Mouse (Mus musculus) heart, embryonic 12.5 days (tissue): ENCODE data around the gene H2al1c. TPM values are rescaled to one million over a fixed set of nuclear protein-coding genes. Genes with fewer than 3 reads are reported as not detected.
"Not testable (repeated sequence)": the region's sequence is repeated elsewhere in the genome, so short reads cannot be mapped to it uniquely, and the experiment has no call there.

Source experiments
- ATAC-seq: fragments of 200-750 bp; cut with Nextera tagmentation; 2 replicates; pipeline ENCODE4 v1.8.0; 2017; ENCODE audit warnings: moderate TSS enrichment, moderate library complexity; ENCODE audit not compliant: insufficient number of reproducible peaks, low FRiP score
- H3K27ac ChIP-seq: fragments of 300-500 bp; sonication (generic); 2 replicates; pipeline ENCODE4 v1.5.1; 2016; ENCODE audit warnings: mild to moderate bottlenecking, moderate library complexity; ENCODE audit not compliant: poor library complexity, severe bottlenecking
- H3K27me3 ChIP-seq: fragments of 300-500 bp; sonication (generic); replicated peaks from 2 replicates; pipeline ENCODE4 v1.6.1; 2016; ENCODE audit warnings: mild to moderate bottlenecking, moderate library complexity
- H3K36me3 ChIP-seq: fragments of 300-500 bp; sonication (generic); 2 replicates; pipeline ENCODE4 v1.6.1; 2016; ENCODE audit warnings: mild to moderate bottlenecking, moderate library complexity
- H3K4me1 ChIP-seq: fragments of 300-500 bp; sonication (generic); replicated peaks from 2 replicates; pipeline ENCODE4 v1.6.1; 2016; ENCODE audit warnings: mild to moderate bottlenecking
- H3K4me2 ChIP-seq: fragments of 300-500 bp; sonication (generic); 2 replicates; pipeline ENCODE4 v1.6.1; 2016; ENCODE audit warnings: mild to moderate bottlenecking, moderate library complexity
- H3K4me3 ChIP-seq: fragments of 300-500 bp; sonication (generic); 2 replicates; pipeline ENCODE4 v1.5.1; 2016; ENCODE audit warnings: mild to moderate bottlenecking
- H3K9ac ChIP-seq: fragments of 300-500 bp; sonication (generic); 2 replicates; pipeline ENCODE4 v1.6.1; 2016; ENCODE audit warnings: mild to moderate bottlenecking, moderate library complexity
- H3K9me3 ChIP-seq: fragments of 300-500 bp; sonication (generic); replicated peaks from 2 replicates; pipeline ENCODE4 v1.6.1; 2016; ENCODE audit warnings: mild to moderate bottlenecking, moderate library complexity
- WGBS: fragments of 180-500 bp; shearing (Covaris S2); methylation state at CpG from one replicate; pipeline ENCODE4 v1.1.7; 2016; 5-methylcytosine and 5-hydroxymethylcytosine counted together
- polyA plus RNA-seq: library from polyadenylated mRNA; unstranded; fragments of >200 nt; fragmentation: Nextera tagmentation; extraction: Ambion mirVana; gene quantifications from 2 replicates; pipeline ENCODE4 v1.2.1, GENCODE M21; 2016

The H2al1c gene
- polyA plus RNA-seq, 1 experiment from 2014 or later, result not detected

DNA sequence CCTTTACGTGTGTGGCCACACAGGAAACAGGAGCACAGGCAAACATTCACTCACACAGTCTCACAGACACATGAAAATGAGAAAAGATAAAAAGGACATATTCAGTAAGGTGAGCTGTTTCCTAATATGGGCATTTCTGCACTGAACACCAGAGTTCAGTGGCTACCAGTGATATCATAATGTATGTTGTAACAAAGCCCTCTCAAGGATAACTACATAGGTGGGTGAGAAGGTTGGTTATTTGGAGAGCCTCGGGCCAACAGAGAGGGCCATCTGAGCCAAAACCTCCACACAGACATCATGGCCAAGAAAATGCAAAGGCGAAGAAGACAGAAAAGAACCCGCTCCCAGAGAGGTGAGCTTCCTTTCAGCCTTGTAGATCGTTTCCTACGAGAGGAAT lies 3.1 kb downstream of the H2al1c start, which contains the start of gene H2al1d:
H2al1d (plus strand) TSS at position 301 of the 400 bp plus-strand sequence.
- no CpG with 5 or more reads among the region's 6 CpGs for WGBS
- ATAC-seq, H3K9me3 ChIP-seq, H3K27me3 ChIP-seq, H3K9ac ChIP-seq, H3K4me2 ChIP-seq, H3K4me3 ChIP-seq, H3K4me1 ChIP-seq, H3K27ac ChIP-seq, H3K36me3 ChIP-seq: not testable (repeated sequence)

DNA sequence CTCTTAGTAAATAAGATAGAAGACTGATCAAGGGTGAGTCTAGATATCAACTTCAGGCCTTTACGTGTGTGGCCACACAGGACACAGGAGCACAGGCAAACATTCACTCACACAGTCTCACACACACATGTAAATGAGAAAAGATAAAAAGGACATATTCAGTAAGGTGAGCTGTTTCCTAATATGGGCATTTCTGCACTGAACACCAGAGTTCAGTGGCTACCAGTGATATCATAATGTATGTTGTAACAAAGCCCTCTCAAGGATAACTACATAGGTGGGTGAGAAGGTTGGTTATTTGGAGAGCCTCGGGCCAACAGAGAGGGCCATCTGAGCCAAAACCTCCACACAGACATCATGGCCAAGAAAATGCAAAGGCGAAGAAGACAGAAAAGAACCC lies 6.2 kb downstream of the H2al1c start, which contains the start of gene H2al1e:
H2al1e (plus strand) TSS at position 301 of the 400 bp plus-strand sequence.
- H3K27me3 ChIP-seq, ATAC-seq, H3K27ac ChIP-seq, H3K9me3 ChIP-seq, H3K4me1 ChIP-seq, H3K4me2 ChIP-seq, H3K36me3 ChIP-seq, H3K4me3 ChIP-seq, H3K9ac ChIP-seq: not testable (repeated sequence)
- WGBS, result no CpG with 5 or more reads among the region's 3 CpGs

DNA sequence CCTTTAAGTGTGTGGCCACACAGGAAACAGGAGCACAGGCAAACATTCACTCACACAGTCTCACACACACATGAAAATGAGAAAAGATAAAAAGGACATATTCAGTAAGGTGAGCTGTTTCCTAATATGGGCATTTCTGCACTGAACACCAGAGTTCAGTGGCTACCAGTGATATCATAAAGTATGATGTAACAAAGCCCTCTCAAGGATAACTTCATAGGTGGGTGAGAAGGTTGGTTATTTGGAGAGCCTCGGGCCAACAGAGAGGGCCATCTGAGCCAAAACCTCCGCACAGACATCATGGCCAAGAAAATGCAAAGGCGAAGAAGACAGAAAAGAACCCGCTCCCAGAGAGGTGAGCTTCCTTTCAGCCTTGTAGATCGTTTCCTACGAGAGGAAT lies 9.4 kb downstream of the H2al1c start, which contains the start of gene H2al1f:
H2al1f (plus strand) TSS at position 301 of the 400 bp plus-strand sequence.
- H3K4me2 ChIP-seq, H3K27ac ChIP-seq, ATAC-seq, H3K36me3 ChIP-seq, H3K4me3 ChIP-seq, H3K4me1 ChIP-seq, H3K9ac ChIP-seq, H3K9me3 ChIP-seq, H3K27me3 ChIP-seq: not testable (repeated sequence)
- no CpG with 5 or more reads among the region's 6 CpGs for WGBS

DNA sequence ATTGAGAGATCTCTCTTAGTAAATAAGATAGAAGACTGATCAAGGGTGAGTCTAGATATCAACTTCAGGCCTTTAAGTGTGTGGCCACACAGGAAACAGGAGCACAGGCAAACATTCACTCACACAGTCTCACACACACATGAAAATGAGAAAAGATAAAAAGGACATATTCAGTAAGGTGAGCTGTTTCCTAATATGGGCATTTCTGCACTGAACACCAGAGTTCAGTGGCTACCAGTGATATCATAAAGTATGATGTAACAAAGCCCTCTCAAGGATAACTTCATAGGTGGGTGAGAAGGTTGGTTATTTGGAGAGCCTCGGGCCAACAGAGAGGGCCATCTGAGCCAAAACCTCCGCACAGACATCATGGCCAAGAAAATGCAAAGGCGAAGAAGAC lies 12.5 kb downstream of the H2al1c start, which contains the start of gene H2al1g:
H2al1g (plus strand) TSS at position 301 of the 400 bp plus-strand sequence.
- not testable (repeated sequence) for H3K4me1 ChIP-seq, H3K9me3 ChIP-seq, H3K4me2 ChIP-seq, H3K4me3 ChIP-seq, ATAC-seq, H3K36me3 ChIP-seq, H3K27me3 ChIP-seq, H3K27ac ChIP-seq, H3K9ac ChIP-seq
- WGBS, result no CpG with 5 or more reads among the region's 3 CpGs

DNA sequence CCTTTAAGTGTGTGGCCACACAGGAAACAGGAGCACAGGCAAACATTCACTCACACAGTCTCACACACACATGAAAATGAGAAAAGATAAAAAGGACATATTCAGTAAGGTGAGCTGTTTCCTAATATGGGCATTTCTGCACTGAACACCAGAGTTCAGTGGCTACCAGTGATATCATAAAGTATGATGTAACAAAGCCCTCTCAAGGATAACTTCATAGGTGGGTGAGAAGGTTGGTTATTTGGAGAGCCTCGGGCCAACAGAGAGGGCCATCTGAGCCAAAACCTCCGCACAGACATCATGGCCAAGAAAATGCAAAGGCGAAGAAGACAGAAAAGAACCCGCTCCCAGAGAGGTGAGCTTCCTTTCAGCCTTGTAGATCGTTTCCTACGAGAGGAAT lies 15.7 kb downstream of the H2al1c start, which contains the start of gene H2al1h:
H2al1h (plus strand) TSS at position 301 of the 400 bp plus-strand sequence.
- ATAC-seq, H3K9ac ChIP-seq, H3K4me1 ChIP-seq, H3K36me3 ChIP-seq, H3K27ac ChIP-seq, H3K9me3 ChIP-seq, H3K27me3 ChIP-seq, H3K4me3 ChIP-seq, H3K4me2 ChIP-seq: not testable (repeated sequence)
- no CpG with 5 or more reads among the region's 6 CpGs for WGBS

DNA sequence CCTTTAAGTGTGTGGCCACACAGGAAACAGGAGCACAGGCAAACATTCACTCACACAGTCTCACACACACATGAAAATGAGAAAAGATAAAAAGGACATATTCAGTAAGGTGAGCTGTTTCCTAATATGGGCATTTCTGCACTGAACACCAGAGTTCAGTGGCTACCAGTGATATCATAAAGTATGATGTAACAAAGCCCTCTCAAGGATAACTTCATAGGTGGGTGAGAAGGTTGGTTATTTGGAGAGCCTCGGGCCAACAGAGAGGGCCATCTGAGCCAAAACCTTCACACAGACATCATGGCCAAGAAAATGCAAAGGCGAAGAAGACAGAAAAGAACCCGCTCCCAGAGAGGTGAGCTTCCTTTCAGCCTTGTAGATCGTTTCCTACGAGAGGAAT lies 18.9 kb downstream of the H2al1c start, which contains the start of gene H2al1i:
H2al1i (plus strand) TSS at position 301 of the 400 bp plus-strand sequence.
- not testable (repeated sequence) for H3K4me3 ChIP-seq, H3K4me2 ChIP-seq, H3K9ac ChIP-seq, H3K9me3 ChIP-seq, H3K4me1 ChIP-seq, H3K27ac ChIP-seq, H3K27me3 ChIP-seq, ATAC-seq, H3K36me3 ChIP-seq
- 80% methylated on average over 5 of the region's 5 CpGs for WGBS

DNA sequence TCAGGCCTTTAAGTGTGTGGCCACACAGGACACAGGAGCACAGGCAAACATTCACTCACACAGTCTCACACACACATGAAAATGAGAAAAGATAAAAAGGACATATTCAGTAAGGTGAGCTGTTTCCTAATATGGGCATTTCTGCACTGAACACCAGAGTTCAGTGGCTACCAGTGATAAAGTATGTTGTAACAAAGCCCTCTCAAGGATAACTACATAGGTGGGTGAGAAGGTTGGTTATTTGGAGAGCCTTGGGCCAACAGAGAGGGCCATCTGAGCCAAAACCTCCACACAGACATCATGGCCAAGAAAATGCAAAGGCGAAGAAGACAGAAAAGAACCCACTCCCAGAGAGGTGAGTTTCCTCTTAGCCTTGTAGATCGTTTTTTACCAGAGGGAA lies 22.1 kb downstream of the H2al1c start, which contains the start of gene H2al1j:
H2al1j (plus strand) TSS at position 301 of the 400 bp plus-strand sequence.
- H3K4me3 ChIP-seq, H3K9me3 ChIP-seq, ATAC-seq, H3K4me1 ChIP-seq, H3K27me3 ChIP-seq, H3K4me2 ChIP-seq, H3K36me3 ChIP-seq, H3K9ac ChIP-seq, H3K27ac ChIP-seq: not testable (repeated sequence)
- WGBS, result 82% methylated on average over 2 of the region's 2 CpGs

DNA sequence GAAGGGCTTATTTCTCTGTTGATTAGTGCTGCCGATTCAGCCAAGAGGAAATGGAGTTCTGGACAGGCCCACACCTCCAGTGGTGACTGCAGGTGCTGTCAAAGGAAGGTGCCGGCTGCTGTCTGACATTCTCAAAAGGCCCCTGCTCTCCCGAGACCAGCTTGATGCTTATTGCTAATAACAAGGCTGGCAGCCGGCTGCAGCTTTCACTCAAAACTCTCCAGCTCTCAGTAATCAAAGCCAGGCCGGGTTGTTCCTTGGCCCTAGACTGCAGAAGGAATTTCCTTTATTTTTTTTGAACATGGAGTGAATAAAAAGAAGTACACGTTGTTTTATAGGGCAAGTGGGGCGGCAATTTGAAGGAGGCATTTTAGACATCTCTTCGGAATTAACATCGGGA lies 40.3 kb downstream of the H2al1c start:
- no peak for ATAC-seq
- H3K36me3 ChIP-seq, result no peaks in the 10 kb centered on the region
- 52% methylated on average over 9 of the region's 9 CpGs for WGBS
- H3K27ac ChIP-seq, result no peak overlapping the region
- H3K4me2 ChIP-seq, result no peak overlapping the region
- H3K9me3 ChIP-seq, result no peaks in the 10 kb centered on the region
- H3K4me3 ChIP-seq, result no peak overlapping the region
- peaks cover 9% of the 10 kb centered on the region; the same call in 1 of the 2 replicates for H3K27me3 ChIP-seq
- no peak overlapping the region for H3K9ac ChIP-seq
- H3K4me1 ChIP-seq, result no peaks in the 10 kb centered on the region

DNA sequence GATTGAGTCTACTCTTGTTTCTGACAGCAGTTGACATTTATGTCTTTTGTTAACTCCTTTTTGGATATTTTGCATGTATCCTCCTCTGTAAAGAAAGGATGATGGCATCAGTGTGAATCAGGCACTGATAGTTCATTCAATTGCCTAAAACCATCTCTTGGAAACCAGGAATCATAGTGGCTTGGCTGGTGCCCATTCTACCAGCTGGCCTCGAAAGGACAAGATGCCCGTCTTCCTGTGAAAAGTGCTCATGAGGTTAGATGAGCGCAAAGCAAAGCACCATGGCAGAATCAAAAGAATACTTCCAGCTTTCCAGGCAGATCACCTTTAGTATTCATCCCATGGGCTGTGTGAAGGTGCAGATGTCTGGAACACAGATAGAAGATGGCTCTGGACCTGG lies 41.3 kb downstream of the H2al1c start:
- Histone ChIP-seq H3K4me1 (no peaks in the 10 kb centered on the region), H3K27ac (no peak overlapping the region), H3K4me2 (no peak overlapping the region), H3K9ac (no peak overlapping the region), H3K9me3 (no peaks in the 10 kb centered on the region), H3K36me3 (no peaks in the 10 kb centered on the region), H3K27me3 (peaks cover 9% of the 10 kb centered on the region; the same call in 1 of the 2 replicates), H3K4me3 (no peak overlapping the region)
- no peak for ATAC-seq
- WGBS, result 80% methylated on average over 3 of the region's 3 CpGs

Other genes starting within 250 kb of the H2al1c start
- gene H2al1a, start 6.4 kb upstream of the H2al1c start, polyA plus RNA-seq, result not detected in 2 replicates
- not detected in 2 replicates for gene H2al1b, start 3.2 kb upstream of the H2al1c start, polyA plus RNA-seq
- not detected in 2 replicates for gene H2al1d, start 3.2 kb downstream of the H2al1c start, polyA plus RNA-seq
- gene H2al1e, start 6.3 kb downstream of the H2al1c start, polyA plus RNA-seq, result not detected in 2 replicates
- gene H2al1f, start 9.5 kb downstream of the H2al1c start, polyA plus RNA-seq, result not detected in 2 replicates
- not detected in 2 replicates for gene H2al1g, start 12.6 kb downstream of the H2al1c start, polyA plus RNA-seq
- not detected in 2 replicates for gene H2al1h, start 15.8 kb downstream of the H2al1c start, polyA plus RNA-seq
- gene H2al1i, start 19.0 kb downstream of the H2al1c start, polyA plus RNA-seq, result not detected in 2 replicates
- gene H2al1j, start 22.2 kb downstream of the H2al1c start, polyA plus RNA-seq, result not detected in 2 replicates